Mouse (Mus musculus): Measurements from ENCODE around the gene Gm17364.

DNA sequence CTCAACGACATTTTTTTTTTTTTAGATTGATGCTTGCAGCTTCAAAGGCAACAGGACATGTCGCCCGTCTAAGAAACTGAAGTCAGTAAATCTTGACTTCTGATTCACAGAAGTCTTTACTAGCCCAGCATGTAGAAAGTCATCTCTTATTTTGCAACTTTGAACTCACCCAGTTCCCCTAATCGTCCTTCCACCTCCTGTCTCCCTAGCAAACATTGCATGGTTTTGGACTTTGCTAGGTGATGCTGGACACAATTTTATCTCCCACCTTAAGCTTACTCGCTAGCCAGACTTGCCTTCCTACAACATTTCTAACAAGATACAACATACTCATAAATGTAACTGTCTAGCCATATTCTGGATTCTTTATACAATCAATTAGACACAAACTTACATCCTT, 45.7 kb downstream of the Gm17364 start:
- TF ChIP-seq CTCF (IDR thresholded peaks at IDR 0.05; ENCODE audit: control insufficient read depth, insufficient read depth, insufficient read length), result no peak
- TF ChIP-seq CEBPB (IDR thresholded peaks at IDR 0.05; ENCODE audit: low read depth), result no peak
- no peak for TF ChIP-seq USF1 (IDR thresholded peaks at IDR 0.05; ENCODE audit: low read depth)
